Mouse (Mus musculus): Measurements from ENCODE around the gene Lgals2. TPM values are rescaled to one million over a fixed set of nuclear protein-coding genes. Genes with fewer than 3 reads are reported as not detected.
A peak's percentile ranks its signal among the peaks of the same experiment; 100 is the strongest.
"Not testable (repeated sequence)": the region's sequence is repeated elsewhere in the genome, so short reads cannot be mapped to it uniquely, and the experiment has no call there.

Gene Lgals2
- total and polyA plus RNA-seq, 2 experiments from 2014 or later = 0.27 to 4.6 TPM

- DNase-seq (ENCODE audit: low spot score) = peak; percentile 90
- 11% methylated on average over 13 of the region's 13 CpGs for WGBS
- TF ChIP-seq EP300 (IDR thresholded peaks at IDR 0.05; ENCODE audit: low read depth) (0 out of 2 replicates have a peak, but pooled peaks have one; percentile 14), CTCF (IDR thresholded peaks at IDR 0.05; ENCODE audit: low read depth) (peak; percentile 87)
- no peaks in the 10 kb centered on the region for H3K27me3 ChIP-seq (ENCODE audit: control insufficient read depth, insufficient read depth, low read length)
- H3K36me3 ChIP-seq (replicated peaks; ENCODE audit: control insufficient read depth, insufficient read depth, low read length) = peaks cover 28% of the 10 kb centered on the region
- H3K4me1 ChIP-seq (ENCODE audit: control insufficient read depth, insufficient read depth) = no peaks in the 10 kb centered on the region
- H3K9me3 ChIP-seq (replicated peaks; ENCODE audit: control insufficient read depth, low read length) = no peaks in the 10 kb centered on the region
- H3K9ac ChIP-seq (replicated peaks; ENCODE audit: low read depth, low read length) = no peak overlapping the region
- no peak overlapping the region for H3K4me3 ChIP-seq (ENCODE audit: low read depth, low read length)
- ATAC-seq (ENCODE audit: insufficient read depth, low read depth) = peak; percentile 85
- H3K27ac ChIP-seq (ENCODE audit: low read depth) = peak overlapping the region; percentile 49; the same call in 1 of the 2 replicates
- no peak overlapping the region for H3K4me2 ChIP-seq (ENCODE audit: low read depth, low read length)
These were observed 3.7 kb downstream of the Lgals2 start for GRCm38 (mm10) chr15:78851505-78852153.

GRCm38 (mm10) chr15:78850944-78851343 lies 4.4 kb downstream of the Lgals2 start:
- 60% methylated on average over 6 of the region's 6 CpGs for WGBS
- Histone ChIP-seq H3K27ac (ENCODE audit: low read depth) (peak overlapping the region; percentile 49; the same call in 1 of the 2 replicates), H3K9ac (replicated peaks; ENCODE audit: low read depth, low read length) (no peak overlapping the region), H3K4me1 (ENCODE audit: control insufficient read depth, insufficient read depth) (peaks cover 5% of the 10 kb centered on the region; the same call in 1 of the 2 replicates), H3K36me3 (replicated peaks; ENCODE audit: control insufficient read depth, insufficient read depth, low read length) (peaks cover 28% of the 10 kb centered on the region), H3K9me3 (replicated peaks; ENCODE audit: control insufficient read depth, low read length) (no peaks in the 10 kb centered on the region), H3K4me2 (ENCODE audit: low read depth, low read length) (no peak overlapping the region), H3K4me3 (ENCODE audit: low read depth, low read length) (no peak overlapping the region), H3K27me3 (ENCODE audit: control insufficient read depth, insufficient read depth, low read length) (no peaks in the 10 kb centered on the region)
- DNase-seq (ENCODE audit: low spot score) = no peak
- TF ChIP-seq EP300 (IDR thresholded peaks at IDR 0.05; ENCODE audit: low read depth) (no peak), CTCF (IDR thresholded peaks at IDR 0.05; ENCODE audit: low read depth) (no peak)
- ATAC-seq (ENCODE audit: insufficient read depth, low read depth) = no peak

GRCm38 (mm10) chr15:78850059-78850824 lies 5.1 kb downstream of the Lgals2 start:
- whole genome bisulfite sequencing = 56% methylated on average over 15 of the region's 15 CpGs
- DNase-seq (ENCODE audit: low spot score) (no peak), ATAC-seq (ENCODE audit: insufficient read depth, low read depth) (no peak)
- no peaks in the 10 kb centered on the region for H3K9me3 ChIP-seq (replicated peaks; ENCODE audit: control insufficient read depth, low read length)
- TF ChIP-seq CTCF (IDR thresholded peaks at IDR 0.05; ENCODE audit: low read depth) = no peak
- TF ChIP-seq EP300 (IDR thresholded peaks at IDR 0.05; ENCODE audit: low read depth) = no peak
- H3K4me3 ChIP-seq (ENCODE audit: low read depth, low read length) = no peak overlapping the region
- no peak overlapping the region for H3K9ac ChIP-seq (replicated peaks; ENCODE audit: low read depth, low read length)
- no peak overlapping the region for H3K4me2 ChIP-seq (ENCODE audit: low read depth, low read length)
- peaks cover 28% of the 10 kb centered on the region for H3K36me3 ChIP-seq (replicated peaks; ENCODE audit: control insufficient read depth, insufficient read depth, low read length)
- H3K27me3 ChIP-seq (ENCODE audit: control insufficient read depth, insufficient read depth, low read length) = no peaks in the 10 kb centered on the region
- H3K27ac ChIP-seq (ENCODE audit: low read depth) = no peak overlapping the region
- peaks cover 12% of the 10 kb centered on the region; the same call in 1 of the 2 replicates for H3K4me1 ChIP-seq (ENCODE audit: control insufficient read depth, insufficient read depth)

GRCm38 (mm10) chr15:78849485-78849884 lies 5.8 kb downstream of the Lgals2 start:
- Histone ChIP-seq H3K4me3 (ENCODE audit: low read depth, low read length) (no peak overlapping the region), H3K27me3 (ENCODE audit: control insufficient read depth, insufficient read depth, low read length) (no peaks in the 10 kb centered on the region), H3K4me2 (ENCODE audit: low read depth, low read length) (no peak overlapping the region), H3K9me3 (replicated peaks; ENCODE audit: control insufficient read depth, low read length) (no peaks in the 10 kb centered on the region), H3K36me3 (replicated peaks; ENCODE audit: control insufficient read depth, insufficient read depth, low read length) (peaks cover 28% of the 10 kb centered on the region), H3K27ac (ENCODE audit: low read depth) (no peak overlapping the region), H3K9ac (replicated peaks; ENCODE audit: low read depth, low read length) (no peak overlapping the region), H3K4me1 (ENCODE audit: control insufficient read depth, insufficient read depth) (peaks cover 13% of the 10 kb centered on the region; the same call in 1 of the 2 replicates)
- no peak for ATAC-seq (ENCODE audit: insufficient read depth, low read depth)
- TF ChIP-seq EP300 (IDR thresholded peaks at IDR 0.05; ENCODE audit: low read depth) = no peak
- no peak for TF ChIP-seq CTCF (IDR thresholded peaks at IDR 0.05; ENCODE audit: low read depth)
- WGBS = 80% methylated on average over 12 of the region's 12 CpGs
- no peak for DNase-seq (ENCODE audit: low spot score)

GRCm38 (mm10) chr15:78848467-78848866 lies 6.9 kb downstream of the Lgals2 start:
- no peaks in the 10 kb centered on the region for H3K27me3 ChIP-seq (ENCODE audit: control insufficient read depth, insufficient read depth, low read length)
- H3K9me3 ChIP-seq (replicated peaks; ENCODE audit: control insufficient read depth, low read length) = no peaks in the 10 kb centered on the region
- WGBS = 29% methylated on average over 5 of the region's 5 CpGs
- ATAC-seq (ENCODE audit: insufficient read depth, low read depth) = no peak
- no peak overlapping the region for H3K27ac ChIP-seq (ENCODE audit: low read depth)
- H3K36me3 ChIP-seq (replicated peaks; ENCODE audit: control insufficient read depth, insufficient read depth, low read length) = peaks cover 28% of the 10 kb centered on the region
- no peak overlapping the region for H3K4me3 ChIP-seq (ENCODE audit: low read depth, low read length)
- TF ChIP-seq EP300 (IDR thresholded peaks at IDR 0.05; ENCODE audit: low read depth) = no peak
- peak; percentile 88 for TF ChIP-seq CTCF (IDR thresholded peaks at IDR 0.05; ENCODE audit: low read depth)
- peaks cover 13% of the 10 kb centered on the region; the same call in 1 of the 2 replicates for H3K4me1 ChIP-seq (ENCODE audit: control insufficient read depth, insufficient read depth)
- no peak overlapping the region for H3K9ac ChIP-seq (replicated peaks; ENCODE audit: low read depth, low read length)
- DNase-seq (ENCODE audit: low spot score) = no peak
- no peak overlapping the region for H3K4me2 ChIP-seq (ENCODE audit: low read depth, low read length)

GRCm38 (mm10) chr15:78846805-78847204 lies 8.5 kb downstream of the Lgals2 start:
- H3K27me3 ChIP-seq (ENCODE audit: control insufficient read depth, insufficient read depth, low read length); H3K9ac ChIP-seq (replicated peaks; ENCODE audit: low read depth, low read length); DNase-seq (ENCODE audit: low spot score); H3K27ac ChIP-seq (ENCODE audit: low read depth); H3K4me2 ChIP-seq (ENCODE audit: low read depth, low read length); H3K9me3 ChIP-seq (replicated peaks; ENCODE audit: control insufficient read depth, low read length); H3K4me3 ChIP-seq (ENCODE audit: low read depth, low read length); ATAC-seq (ENCODE audit: insufficient read depth, low read depth): not testable (repeated sequence)
- 87% methylated on average over 7 of the region's 7 CpGs for WGBS
- H3K4me1 ChIP-seq (ENCODE audit: control insufficient read depth, insufficient read depth) = peaks cover 13% of the 10 kb centered on the region; the same call in 1 of the 2 replicates
- peaks cover 28% of the 10 kb centered on the region for H3K36me3 ChIP-seq (replicated peaks; ENCODE audit: control insufficient read depth, insufficient read depth, low read length)

All from heart, postnatal 0 days (tissue).